Mouse (Mus musculus) ES-E14 (cell line): Measurements from ENCODE around the gene Kctd5. TPM values are rescaled to one million over a fixed set of nuclear protein-coding genes. Genes with fewer than 3 reads are reported as not detected.

Experiments used
- DNase-seq: peaks from one replicate; pipeline ENCODE4 v3.0.0-alpha.2; 2013; ENCODE audit warnings: low read depth, low spot score
- H3K27ac ChIP-seq: 2 replicates; pipeline ENCODE4 v1.5.1; 2012; ENCODE audit warnings: low read depth, mild to moderate bottlenecking, low read length, moderate library complexity, mixed read lengths; ENCODE audit not compliant: poor library complexity, insufficient read depth, severe bottlenecking
- H3K36me3 ChIP-seq: 2 replicates; pipeline ENCODE4 v1.6.1; 2012; ENCODE audit warnings: mild to moderate bottlenecking, low read length, moderate library complexity, mixed read lengths; ENCODE audit not compliant: control insufficient read depth, poor library complexity, insufficient read depth, severe bottlenecking
- H3K4me1 ChIP-seq, 2 experiments: fragments of 150-350 bp in 1 of 2; sonication (generic) in 1 of 2; 2 replicates each; pipeline ENCODE4 v1.6.1; 2012; ENCODE audit warnings: low read length in 2 of 2, mild to moderate bottlenecking in 1 of 2, mixed read lengths in 1 of 2; ENCODE audit not compliant: control insufficient read depth in 2 of 2, insufficient read depth in 2 of 2, poor library complexity in 1 of 2
- H3K4me3 ChIP-seq, 2 experiments: fragments of 150-350 bp in 1 of 2; sonication (generic) in 1 of 2; 2 replicates each; pipeline ENCODE4 v1.5.1; 2012; ENCODE audit warnings: low read length in 2 of 2, low read depth in 1 of 2, mild to moderate bottlenecking in 1 of 2, mixed read lengths in 1 of 2; ENCODE audit not compliant: insufficient read depth in 1 of 2, poor library complexity in 1 of 2, severe bottlenecking in 1 of 2
- H3K9ac ChIP-seq: 2 replicates; pipeline ENCODE4 v1.6.1; 2012; ENCODE audit warnings: low read depth, mild to moderate bottlenecking, low read length, mixed read lengths; ENCODE audit not compliant: poor library complexity, insufficient read depth, severe bottlenecking
- H3K9me3 ChIP-seq: fragments of 150-350 bp; sonication (generic); 2 replicates; pipeline ENCODE4 v1.6.1; 2012; ENCODE audit warnings: low read depth, mild to moderate bottlenecking, low read length; ENCODE audit not compliant: control insufficient read depth, insufficient read depth
- CHD2 ChIP-seq: IDR thresholded peaks from 2 replicates; pipeline ENCODE4 v1.6.1; 2014; ENCODE audit warnings: mild to moderate bottlenecking, low read depth, low read length, inconsistent platforms
- HCFC1 ChIP-seq: IDR thresholded peaks from 2 replicates; pipeline ENCODE4 v1.6.1; 2012; ENCODE audit warnings: low read length, inconsistent platforms, borderline replicate concordance; ENCODE audit not compliant: insufficient read depth
- MAFK ChIP-seq: IDR thresholded peaks from 2 replicates; pipeline ENCODE4 v1.6.1; 2014; ENCODE audit warnings: mild to moderate bottlenecking, low read depth, low read length, inconsistent platforms; ENCODE audit not compliant: insufficient read depth
- ZC3H11A ChIP-seq: IDR thresholded peaks from 2 replicates; pipeline ENCODE4 v1.6.1; 2012; ENCODE audit warnings: low read depth, mild to moderate bottlenecking, inconsistent platforms, low read length, borderline replicate concordance
- ZNF384 ChIP-seq: IDR thresholded peaks from 2 replicates; pipeline ENCODE4 v1.6.1; 2012; ENCODE audit warnings: low read depth, low read length, inconsistent platforms
- in situ Hi-C, 2 experiments: fragments of 600-800 bp; cut with MboI; formaldehyde crosslinking; loops; one replicate each; pipeline ENCODE4 v1.15.1; 2025; ENCODE audit warnings: low sequenced_read_pairs in 2 of 2, inconsistent platforms in 1 of 2; ENCODE audit not compliant: unreplicated experiment in 2 of 2
- total RNA-seq: library from RNA; depleted of rRNA; stranded (reverse); fragments of 300-350 nt; gene quantifications from 2 replicates; pipeline ENCODE4 v1.2.3, GENCODE M21; 2012

Gene Kctd5
- total RNA-seq, 1 experiment = 42.3 TPM

DNA sequence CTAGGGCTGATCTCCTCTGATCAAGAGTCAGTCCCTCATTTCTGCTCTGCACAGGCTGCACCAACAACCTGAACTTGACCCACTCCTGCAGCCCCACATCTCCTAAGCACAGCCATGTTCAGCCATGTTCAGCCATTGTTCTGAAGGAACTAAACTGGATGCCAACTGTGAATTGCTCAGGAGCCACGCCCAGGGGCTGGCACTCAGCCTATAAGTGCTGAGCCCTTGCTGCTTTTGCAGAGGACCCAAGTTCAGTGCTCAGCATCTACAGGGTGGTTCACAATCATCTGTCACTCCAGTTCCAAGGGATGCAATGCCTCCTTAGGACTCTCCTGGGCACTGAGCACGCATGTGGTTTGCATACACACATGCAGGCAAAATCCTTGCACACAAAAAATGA, 60.4 kb downstream of the Kctd5 start:
- no peaks in the 10 kb centered on the region for H3K9me3 ChIP-seq
- peaks cover 0 to 5% of the 10 kb centered on the region in 2 experiments; a peak in 1 of 4 replicates for H3K4me1 ChIP-seq
- DNase-seq = no peak
- H3K4me3 ChIP-seq = no peak overlapping the region
- no peak overlapping the region for H3K27ac ChIP-seq
- in situ Hi-C loops = no loop called here
- no peak overlapping the region for H3K9ac ChIP-seq
- TF ChIP-seq CHD2 = no peak
- no peaks in the 10 kb centered on the region for H3K36me3 ChIP-seq

DNA sequence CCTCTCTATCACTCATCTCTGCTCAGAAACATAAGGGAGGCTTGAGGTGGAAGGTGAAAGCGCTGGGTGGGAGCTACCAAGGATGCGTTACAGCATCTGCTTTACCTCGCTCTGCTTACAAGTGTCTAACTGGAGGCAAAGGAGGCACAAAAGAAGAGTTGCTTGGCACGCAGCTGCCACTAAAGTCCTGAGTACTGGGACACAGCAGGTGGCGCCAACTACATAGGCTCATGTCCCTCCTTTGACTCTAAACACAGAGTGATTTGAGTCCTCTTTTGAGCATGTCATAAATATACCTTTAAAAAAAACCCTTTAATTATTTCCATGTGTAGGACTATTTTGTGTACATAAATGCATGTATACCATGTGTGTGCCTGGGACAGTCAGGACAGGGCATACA, 63.7 kb downstream of the Kctd5 start:
- Histone ChIP-seq H3K27ac (no peak overlapping the region), H3K9me3 (no peaks in the 10 kb centered on the region), H3K4me3 (no peak overlapping the region), H3K36me3 (no peaks in the 10 kb centered on the region), H3K9ac (no peak overlapping the region), H3K4me1 (peaks cover 0 to 3% of the 10 kb centered on the region in 2 experiments; a peak in 1 of 4 replicates)
- in situ Hi-C loops = no loop called here
- no peak for TF ChIP-seq ZNF384
- no peak for TF ChIP-seq HCFC1
- no peak for TF ChIP-seq MAFK
- TF ChIP-seq CHD2 = no peak
- no peak for TF ChIP-seq ZC3H11A
- DNase-seq = no peak

DNA sequence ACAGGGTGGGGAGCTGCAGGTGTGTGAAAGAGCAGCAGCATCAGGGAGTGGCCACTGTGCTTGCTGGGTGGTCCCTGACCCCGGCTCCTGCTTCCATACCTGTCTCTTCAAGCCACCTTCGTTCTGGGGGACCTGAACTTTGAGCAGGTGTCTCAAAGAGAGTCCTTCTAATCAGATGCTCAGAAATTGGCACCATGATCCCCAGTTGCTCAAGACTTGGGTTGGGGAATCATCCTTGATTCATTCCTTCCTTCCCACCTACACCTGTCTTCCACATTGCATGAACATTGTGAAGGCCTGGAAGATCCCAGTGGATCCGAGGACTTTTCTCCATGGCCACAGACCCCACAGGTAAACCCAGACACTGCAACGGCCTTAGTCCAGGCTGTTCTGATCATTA, 65.2 kb downstream of the Kctd5 start:
- in situ Hi-C loops = no loop called here
- TF ChIP-seq ZC3H11A (no peak), HCFC1 (no peak), CHD2 (no peak), ZNF384 (no peak), MAFK (no peak)
- no peak overlapping the region for H3K4me3 ChIP-seq
- H3K27ac ChIP-seq = no peak overlapping the region
- no peak overlapping the region for H3K9ac ChIP-seq
- H3K4me1 ChIP-seq = no peaks in the 10 kb centered on the region
- DNase-seq = no peak
- H3K36me3 ChIP-seq = no peaks in the 10 kb centered on the region
- no peaks in the 10 kb centered on the region for H3K9me3 ChIP-seq

DNA sequence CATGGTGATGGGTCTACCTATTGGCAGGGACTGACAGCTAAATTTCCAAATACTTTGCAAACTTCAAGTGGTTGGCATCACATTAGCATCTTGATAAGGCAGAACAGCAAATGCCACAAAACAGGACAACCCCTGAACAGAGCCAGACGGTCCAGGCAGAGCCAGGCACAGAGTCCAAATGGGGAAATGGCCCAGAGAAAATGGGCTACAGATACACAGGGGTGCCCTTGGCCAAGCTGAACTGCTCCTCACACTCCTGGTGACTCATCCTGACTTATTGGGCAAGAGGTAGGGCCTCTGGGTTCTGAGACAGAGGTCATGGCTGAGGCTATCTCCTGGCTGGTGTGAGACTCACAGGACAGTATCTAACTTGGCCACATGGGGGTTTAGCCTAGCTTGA, 65.9 kb downstream of the Kctd5 start:
- no peak for TF ChIP-seq ZC3H11A
- no peak for TF ChIP-seq CHD2
- no peak for TF ChIP-seq MAFK
- no peak for TF ChIP-seq HCFC1
- no peak for TF ChIP-seq ZNF384
- Histone ChIP-seq H3K4me1 (no peaks in the 10 kb centered on the region), H3K4me3 (no peak overlapping the region), H3K27ac (no peak overlapping the region), H3K9me3 (no peaks in the 10 kb centered on the region), H3K36me3 (no peaks in the 10 kb centered on the region), H3K9ac (no peak overlapping the region)
- DNase-seq = no peak
- in situ Hi-C loops = no loop called here

DNA sequence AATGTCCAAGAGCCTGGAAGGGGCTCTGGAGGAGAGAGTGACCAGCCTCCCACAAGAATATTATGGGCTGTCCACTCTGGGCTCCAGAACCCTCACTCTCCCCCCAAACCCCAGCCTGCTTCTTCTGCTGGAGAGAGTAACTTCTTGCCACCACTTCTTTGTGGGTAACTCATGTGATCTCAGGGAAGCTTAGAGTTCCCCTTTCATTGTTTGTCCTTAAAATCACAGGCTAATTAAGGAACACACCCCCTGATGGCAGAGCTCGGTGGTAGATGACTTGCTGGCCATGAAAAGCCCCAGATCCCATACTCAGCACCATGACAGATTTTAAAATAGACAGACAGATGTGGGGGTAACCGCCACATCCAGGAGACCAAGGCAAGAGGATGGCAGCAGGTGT, 66.4 kb downstream of the Kctd5 start:
- H3K4me1 ChIP-seq = no peaks in the 10 kb centered on the region
- no peaks in the 10 kb centered on the region for H3K36me3 ChIP-seq
- no peak for DNase-seq
- in situ Hi-C loops = no loop called here
- no peak overlapping the region for H3K27ac ChIP-seq
- no peak overlapping the region for H3K4me3 ChIP-seq
- H3K9me3 ChIP-seq = no peaks in the 10 kb centered on the region
- TF ChIP-seq ZNF384 = no peak
- no peak for TF ChIP-seq HCFC1
- no peak for TF ChIP-seq ZC3H11A
- no peak for TF ChIP-seq MAFK
- no peak for TF ChIP-seq CHD2
- no peak overlapping the region for H3K9ac ChIP-seq
